Mouse (Mus musculus) CD4-positive, CD25-positive, alpha-beta regulatory T cell (primary cell): ENCODE measurements around the gene Crebbp. TPM values are rescaled to one million over a fixed set of nuclear protein-coding genes. Genes with fewer than 3 reads are reported as not detected.

ENCODE experiments used
- polyA plus RNA-seq: library from polyadenylated mRNA; unstranded; fragments of 100-300 nt; shearing (Covaris generic); gene quantifications from one replicate; pipeline ENCODE4 v1.2.1, GENCODE M21; 2017

The Crebbp gene
- polyA plus RNA-seq: 33.2 TPM

GRCm38 (mm10) chr16:4213799-4214551, at the start of gene Crebbp:
Gene Crebbp (minus strand): TSS chr16:4213997.

GRCm38 (mm10) chr16:4077384-4078061, 136.3 kb downstream of the Crebbp start, which contains the start of gene Trap1:
Gene Trap1 (minus strand): TSS chr16:4077827.

GRCm38 (mm10) chr16:4036807-4037206, 177.0 kb downstream of the Crebbp start, which contains the start of gene Dnase1:
Gene Dnase1 (plus strand): TSS chr16:4036942.

Other genes starting within 250 kb of the Crebbp start
- gene Nlrc3, start 237.4 kb downstream of the Crebbp start, polyA plus RNA-seq: 61.6 TPM
- 32.7 TPM for gene Slx4, start 210.2 kb downstream of the Crebbp start, polyA plus RNA-seq
- gene Dnase1, start 177.1 kb downstream of the Crebbp start, polyA plus RNA-seq: 14.7 TPM
- 78.0 TPM for gene Trap1, start 136.2 kb downstream of the Crebbp start, polyA plus RNA-seq
- gene Adcy9, start 206.5 kb upstream of the Crebbp start, polyA plus RNA-seq: 0.53 TPM